Mouse (Mus musculus) C2C12 (cell line): ENCODE results near the gene Evl.

Source experiments
- CEBPB ChIP-seq: IDR thresholded peaks from one replicate; pipeline ENCODE4 v1.6.1; 2011; ENCODE audit warnings: low read depth, mild to moderate bottlenecking, control low read depth, moderate library complexity
- CTCF ChIP-seq: IDR thresholded peaks from one replicate; pipeline ENCODE4 v1.5.1; 2011; ENCODE audit not compliant: control insufficient read depth, insufficient read depth, insufficient read length
- FOSL1 ChIP-seq: IDR thresholded peaks from one replicate; pipeline ENCODE4 v1.8.0; 2011; ENCODE audit warnings: mild to moderate bottlenecking, low read length; ENCODE audit not compliant: poor library complexity, insufficient read depth, severe bottlenecking
- MAX ChIP-seq: IDR thresholded peaks from one replicate; pipeline ENCODE4 v1.6.1; 2011; ENCODE audit warnings: mild to moderate bottlenecking, control low read depth
- MYOD1 ChIP-seq: IDR thresholded peaks from one replicate; pipeline ENCODE4 v1.6.1; 2011; ENCODE audit warnings: low read depth; ENCODE audit not compliant: control insufficient read depth, insufficient read length
- MYOG ChIP-seq: IDR thresholded peaks from one replicate; pipeline ENCODE4 v1.6.1; 2011; ENCODE audit not compliant: control insufficient read depth, insufficient read length; ENCODE audit errors: extremely low read depth
- USF1 ChIP-seq: IDR thresholded peaks from one replicate; pipeline ENCODE4 v1.6.1; 2011; ENCODE audit warnings: low read depth, mild to moderate bottlenecking, control low read depth, moderate library complexity

GRCm38 (mm10) chr12:108579156-108579871 is 24.8 kb downstream of the Evl start:
- TF ChIP-seq CTCF = no peak
- TF ChIP-seq MYOG = no peak
- no peak for TF ChIP-seq CEBPB
- TF ChIP-seq MAX = no peak
- TF ChIP-seq USF1 = no peak
- TF ChIP-seq MYOD1 = no peak
- no peak for TF ChIP-seq FOSL1
